Mouse (Mus musculus) heart, embryonic 11.5 days (tissue): ENCODE results near the gene Itih5. TPM values are rescaled to one million over a fixed set of nuclear protein-coding genes. Genes with fewer than 3 reads are reported as not detected.

Experiments
- ATAC-seq: fragments of 200-750 bp; cut with Nextera tagmentation; replicated peaks from 2 replicates; pipeline ENCODE4 v1.8.0; 2017; ENCODE audit warnings: moderate library complexity; ENCODE audit not compliant: insufficient number of reproducible peaks, low FRiP score, low TSS enrichment
- H3K27ac ChIP-seq: fragments of 300-500 bp; sonication (generic); 2 replicates; pipeline ENCODE4 v1.5.1; 2014; ENCODE audit warnings: mild to moderate bottlenecking, low read depth, low read length
- H3K27me3 ChIP-seq: fragments of 300-500 bp; sonication (generic); 2 replicates; pipeline ENCODE4 v1.6.1; 2014; ENCODE audit warnings: mild to moderate bottlenecking, low read length, mixed read lengths; ENCODE audit not compliant: control insufficient read depth, insufficient read depth
- H3K36me3 ChIP-seq: fragments of 300-500 bp; sonication (generic); 2 replicates; pipeline ENCODE4 v1.6.1; 2014; ENCODE audit warnings: mild to moderate bottlenecking, low read length, moderate library complexity, mixed read lengths; ENCODE audit not compliant: control insufficient read depth, insufficient read depth
- H3K4me1 ChIP-seq: fragments of 300-500 bp; sonication (generic); 2 replicates; pipeline ENCODE4 v1.6.1; 2014; ENCODE audit warnings: low read length; ENCODE audit not compliant: control insufficient read depth, insufficient read depth
- H3K4me2 ChIP-seq: fragments of 300-500 bp; sonication (generic); 2 replicates; pipeline ENCODE4 v1.6.1; 2014; ENCODE audit warnings: mild to moderate bottlenecking, moderate library complexity
- H3K4me3 ChIP-seq: fragments of 300-500 bp; sonication (generic); 2 replicates; pipeline ENCODE4 v1.5.1; 2014; ENCODE audit warnings: low read depth, low read length
- H3K9ac ChIP-seq: fragments of 300-500 bp; sonication (generic); 2 replicates; pipeline ENCODE4 v1.6.1; 2014; ENCODE audit warnings: mild to moderate bottlenecking, low read depth, low read length, moderate library complexity
- H3K9me3 ChIP-seq: fragments of 300-500 bp; sonication (generic); replicated peaks from 2 replicates; pipeline ENCODE4 v1.6.1; 2016; ENCODE audit warnings: low read length; ENCODE audit not compliant: control insufficient read depth
- WGBS: fragments of 180-500 bp; shearing (Covaris S2); extraction: QIAGEN DNeasy Blood & Tissue Kit; methylation state at CpG from one replicate; pipeline ENCODE4 v1.1.7; 2014; ENCODE audit not compliant: insufficient replicate concordance; 5-methylcytosine and 5-hydroxymethylcytosine counted together
- polyA plus RNA-seq: library from polyadenylated mRNA; unstranded; fragments of >200 nt; fragmentation: Nextera tagmentation; extraction: Ambion mirVana; gene quantifications from 2 replicates; pipeline ENCODE4 v1.2.1, GENCODE M21; 2014

The Itih5 gene
- polyA plus RNA-seq, 1 experiment from 2014 or later = 2.7 TPM

- WGBS = 74% methylated on average over 1 of the region's 1 CpGs
- Histone ChIP-seq H3K9me3 (peaks cover 2% of the 10 kb centered on the region; the same call in 1 of the 2 replicates), H3K27me3 (no peaks in the 10 kb centered on the region), H3K27ac (no peak overlapping the region), H3K36me3 (no peaks in the 10 kb centered on the region), H3K4me2 (no peak overlapping the region), H3K4me1 (no peaks in the 10 kb centered on the region), H3K9ac (no peak overlapping the region), H3K4me3 (no peak overlapping the region)
- no peak for ATAC-seq
Measured at GRCm38 (mm10) chr2:10226907-10227306, 73.5 kb downstream of the Itih5 start.

GRCm38 (mm10) chr2:10231971-10232370 is 78.6 kb downstream of the Itih5 start:
- no peak for ATAC-seq
- no peaks in the 10 kb centered on the region for H3K4me1 ChIP-seq
- H3K9me3 ChIP-seq = no peaks in the 10 kb centered on the region
- WGBS = 60% methylated on average over 6 of the region's 6 CpGs
- H3K27me3 ChIP-seq = no peaks in the 10 kb centered on the region
- no peak overlapping the region for H3K4me3 ChIP-seq
- H3K4me2 ChIP-seq = no peak overlapping the region
- no peak overlapping the region for H3K27ac ChIP-seq
- H3K9ac ChIP-seq = no peak overlapping the region
- no peaks in the 10 kb centered on the region for H3K36me3 ChIP-seq

GRCm38 (mm10) chr2:10236554-10236953 is 83.2 kb downstream of the Itih5 start:
- H3K36me3 ChIP-seq = no peaks in the 10 kb centered on the region
- H3K27ac ChIP-seq = no peak overlapping the region
- no peak overlapping the region for H3K4me3 ChIP-seq
- H3K4me2 ChIP-seq = no peak overlapping the region
- H3K4me1 ChIP-seq = no peaks in the 10 kb centered on the region
- H3K9ac ChIP-seq = no peak overlapping the region
- H3K27me3 ChIP-seq = no peaks in the 10 kb centered on the region
- 84% methylated on average over 2 of the region's 2 CpGs for WGBS
- ATAC-seq = no peak
- no peaks in the 10 kb centered on the region for H3K9me3 ChIP-seq

GRCm38 (mm10) chr2:10242970-10243369 is 89.6 kb downstream of the Itih5 start:
- 18% methylated on average over 9 of the region's 9 CpGs for WGBS
- Histone ChIP-seq H3K27ac (no peak overlapping the region), H3K9me3 (no peaks in the 10 kb centered on the region), H3K9ac (no peak overlapping the region), H3K4me2 (no peak overlapping the region), H3K27me3 (no peaks in the 10 kb centered on the region), H3K4me3 (no peak overlapping the region), H3K36me3 (no peaks in the 10 kb centered on the region), H3K4me1 (no peaks in the 10 kb centered on the region)
- ATAC-seq = no peak

GRCm38 (mm10) chr2:10250441-10250840 is 97.1 kb downstream of the Itih5 start:
- no peak for ATAC-seq
- no peaks in the 10 kb centered on the region for H3K27me3 ChIP-seq
- H3K4me2 ChIP-seq = no peak overlapping the region
- no peaks in the 10 kb centered on the region for H3K36me3 ChIP-seq
- no peaks in the 10 kb centered on the region for H3K9me3 ChIP-seq
- no peak overlapping the region for H3K9ac ChIP-seq
- H3K27ac ChIP-seq = no peak overlapping the region
- WGBS = 61% methylated on average over 9 of the region's 9 CpGs
- H3K4me1 ChIP-seq = no peaks in the 10 kb centered on the region
- H3K4me3 ChIP-seq = no peak overlapping the region

- Histone ChIP-seq H3K27ac (no peak overlapping the region), H3K36me3 (no peaks in the 10 kb centered on the region), H3K27me3 (no peaks in the 10 kb centered on the region), H3K4me2 (no peak overlapping the region), H3K4me3 (no peak overlapping the region), H3K4me1 (no peaks in the 10 kb centered on the region), H3K9ac (no peak overlapping the region), H3K9me3 (no peaks in the 10 kb centered on the region)
- 70% methylated on average over 4 of the region's 4 CpGs for WGBS
- ATAC-seq = no peak
Measured at GRCm38 (mm10) chr2:10250926-10251325, 97.6 kb downstream of the Itih5 start.

GRCm38 (mm10) chr2:10251466-10251865 is 98.1 kb downstream of the Itih5 start:
- Histone ChIP-seq H3K36me3 (no peaks in the 10 kb centered on the region), H3K27me3 (no peaks in the 10 kb centered on the region), H3K9me3 (no peaks in the 10 kb centered on the region), H3K4me3 (no peak overlapping the region), H3K4me1 (no peaks in the 10 kb centered on the region), H3K27ac (no peak overlapping the region), H3K4me2 (no peak overlapping the region), H3K9ac (no peak overlapping the region)
- no peak for ATAC-seq
- WGBS = 83% methylated on average over 9 of the region's 9 CpGs

- no peak for ATAC-seq
Measured at GRCm38 (mm10) chr2:10252016-10252415, 98.6 kb downstream of the Itih5 start.

GRCm38 (mm10) chr2:10253351-10253750 is 100.0 kb downstream of the Itih5 start:
- Histone ChIP-seq H3K9me3 (no peaks in the 10 kb centered on the region), H3K4me2 (no peak overlapping the region), H3K4me3 (no peak overlapping the region), H3K36me3 (no peaks in the 10 kb centered on the region), H3K4me1 (no peaks in the 10 kb centered on the region), H3K9ac (no peak overlapping the region), H3K27me3 (no peaks in the 10 kb centered on the region), H3K27ac (no peak overlapping the region)
- 75% methylated on average over 3 of the region's 3 CpGs for WGBS
- no peak for ATAC-seq

More at GRCm38 (mm10) chr2:10252016-10252415, 98.6 kb downstream of the Itih5 start:
- Histone ChIP-seq H3K4me3 (no peak overlapping the region), H3K9ac (no peak overlapping the region), H3K9me3 (no peaks in the 10 kb centered on the region), H3K36me3 (no peaks in the 10 kb centered on the region), H3K4me2 (no peak overlapping the region), H3K4me1 (no peaks in the 10 kb centered on the region), H3K27ac (no peak overlapping the region), H3K27me3 (no peaks in the 10 kb centered on the region)
- WGBS = 87% methylated on average over 2 of the region's 2 CpGs
